Mouse (Mus musculus): ENCODE measurements around the gene Arf6. TPM values are rescaled to one million over a fixed set of nuclear protein-coding genes. Genes with fewer than 3 reads are reported as not detected.
"Not testable (repeated sequence)": the region's sequence is repeated elsewhere in the genome, so short reads cannot be mapped to it uniquely, and the experiment has no call there.

The Arf6 gene
- polyA plus RNA-seq, 1 experiment from 2014 or later: 51.6 TPM

DNA sequence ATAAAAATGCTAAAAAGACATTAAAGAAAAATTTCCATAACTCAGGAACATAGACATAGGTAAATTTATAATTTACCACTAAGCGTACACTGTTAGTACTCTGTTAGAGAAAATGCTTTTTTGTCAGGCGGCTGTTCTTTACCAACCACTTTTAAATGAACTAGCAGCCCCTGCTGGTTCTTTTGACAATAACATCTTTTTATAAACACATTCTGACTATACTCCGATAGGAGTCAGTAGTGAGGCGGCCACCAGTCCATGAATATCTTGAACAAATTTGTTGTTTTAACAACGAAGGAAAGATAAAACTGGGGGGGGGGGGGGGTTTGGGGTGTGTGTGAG is 11.3 kb upstream of the Arf6 start:
- DNase-seq (ENCODE audit: low spot score) (peak; percentile 53), ATAC-seq (ENCODE audit: insufficient number of reproducible peaks, low FRiP score, low TSS enrichment, low read depth) (no peak)
- no peak overlapping the region for H3K27ac ChIP-seq (replicated peaks; ENCODE audit: low read depth, low read length)
- no peaks in the 10 kb centered on the region for H3K9me3 ChIP-seq (ENCODE audit: control insufficient read depth, low read length)
- 15% methylated on average over 5 of the region's 5 CpGs for WGBS
- H3K36me3 ChIP-seq (ENCODE audit: control insufficient read depth, insufficient read depth, low read length): no peaks in the 10 kb centered on the region
- no peak overlapping the region for H3K9ac ChIP-seq (ENCODE audit: low read length)
- no peaks in the 10 kb centered on the region for H3K27me3 ChIP-seq (ENCODE audit: control insufficient read depth, insufficient read depth, low read length)
- H3K4me1 ChIP-seq (ENCODE audit: control insufficient read depth, insufficient read depth, low read length): no peaks in the 10 kb centered on the region; the same call in 1 of the 2 replicates
- H3K4me2 ChIP-seq (ENCODE audit: low read depth, severe bottlenecking): no peak overlapping the region
- no peak overlapping the region for H3K4me3 ChIP-seq (ENCODE audit: low read depth, low read length)

DNA sequence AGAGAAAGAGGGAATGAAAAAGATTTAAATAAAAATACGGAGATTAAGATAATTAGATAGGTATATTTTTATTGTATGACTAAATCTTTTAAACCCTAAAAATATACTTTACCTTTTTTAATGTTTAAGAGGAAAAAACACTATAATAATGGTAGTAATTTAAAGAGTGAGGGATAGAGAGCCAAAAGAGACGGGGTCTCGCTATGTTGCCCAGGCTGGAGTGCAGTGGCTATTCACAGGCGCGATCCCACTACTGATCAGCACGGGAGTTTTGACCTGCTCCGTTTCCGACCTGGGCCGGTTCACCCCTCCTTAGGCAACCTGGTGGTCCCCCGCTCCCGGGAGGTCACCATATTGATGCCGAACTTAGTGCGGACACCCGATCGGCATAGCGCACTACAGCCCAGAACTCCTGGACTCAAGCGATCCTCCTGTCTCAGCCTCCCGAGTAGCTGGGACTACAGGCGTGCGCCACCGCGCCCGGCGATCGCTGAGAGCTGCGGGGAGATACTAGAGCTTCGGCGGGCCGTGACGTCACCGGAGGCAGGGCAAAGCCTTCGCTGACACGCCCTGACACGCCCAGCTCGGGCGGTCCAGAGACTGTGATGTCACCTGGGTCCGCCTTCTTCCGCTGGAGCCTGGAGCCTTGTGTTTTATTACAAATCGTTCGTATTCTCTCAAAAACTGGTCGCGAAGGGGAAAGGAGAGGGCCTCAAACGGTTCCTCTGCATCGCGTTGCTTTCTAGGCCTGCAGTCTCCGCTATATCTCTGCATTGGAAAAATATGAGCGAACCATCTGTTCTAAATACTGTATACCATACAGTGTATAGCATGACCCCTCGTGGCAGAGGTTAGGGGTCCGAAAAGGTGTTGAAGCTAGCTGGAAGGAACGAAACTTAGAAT is 10.7 kb upstream of the Arf6 start:
- not testable (repeated sequence) for H3K36me3 ChIP-seq (ENCODE audit: control insufficient read depth, insufficient read depth, low read length); H3K27me3 ChIP-seq (ENCODE audit: control insufficient read depth, insufficient read depth, low read length); H3K9me3 ChIP-seq (ENCODE audit: control insufficient read depth, low read length); H3K4me1 ChIP-seq (ENCODE audit: control insufficient read depth, insufficient read depth, low read length)
- WGBS: under 1% methylated on average over 39 of the region's 50 CpGs
- H3K4me3 ChIP-seq (ENCODE audit: low read depth, low read length): peak overlapping the region; percentile 37
- peak overlapping the region; percentile 79 for H3K27ac ChIP-seq (replicated peaks; ENCODE audit: low read depth, low read length)
- ATAC-seq (ENCODE audit: insufficient number of reproducible peaks, low FRiP score, low TSS enrichment, low read depth) (peak; percentile 97), DNase-seq (ENCODE audit: low spot score) (peak; percentile 100)
- peak overlapping the region; percentile 57 for H3K4me2 ChIP-seq (ENCODE audit: low read depth, severe bottlenecking)
- H3K9ac ChIP-seq (ENCODE audit: low read length): peak overlapping the region; percentile 57

DNA sequence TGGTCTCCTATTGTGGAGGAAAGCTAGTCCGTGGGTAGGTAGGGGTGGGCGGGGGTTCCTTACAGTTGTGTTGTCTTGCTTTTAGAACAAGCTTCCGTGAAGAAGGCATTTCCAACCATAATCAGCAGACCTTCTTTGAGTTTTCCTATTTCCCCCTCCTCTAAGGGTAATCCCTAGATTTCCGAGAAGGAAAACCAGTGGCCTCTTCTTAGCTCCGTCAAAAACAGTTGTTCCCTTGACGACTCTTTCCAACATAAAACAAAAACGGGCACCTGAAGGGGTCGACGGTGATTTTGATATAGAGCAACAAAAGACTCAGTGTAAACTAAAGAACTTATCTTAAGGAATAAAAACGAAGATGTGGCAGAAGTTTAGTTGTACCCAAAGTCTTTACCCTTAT is 10.0 kb upstream of the Arf6 start:
- H3K9me3 ChIP-seq (ENCODE audit: control insufficient read depth, low read length): no peaks in the 10 kb centered on the region
- no peaks in the 10 kb centered on the region for H3K36me3 ChIP-seq (ENCODE audit: control insufficient read depth, insufficient read depth, low read length)
- no peaks in the 10 kb centered on the region; the same call in 1 of the 2 replicates for H3K4me1 ChIP-seq (ENCODE audit: control insufficient read depth, insufficient read depth, low read length)
- H3K4me2 ChIP-seq (ENCODE audit: low read depth, severe bottlenecking): peak overlapping the region; percentile 57
- peak overlapping the region; percentile 79 for H3K27ac ChIP-seq (replicated peaks; ENCODE audit: low read depth, low read length)
- no peak for ATAC-seq (ENCODE audit: insufficient number of reproducible peaks, low FRiP score, low TSS enrichment, low read depth)
- peak overlapping the region; percentile 37 for H3K4me3 ChIP-seq (ENCODE audit: low read depth, low read length)
- peak overlapping the region; percentile 57 for H3K9ac ChIP-seq (ENCODE audit: low read length)
- 6% methylated on average over 10 of the region's 10 CpGs for WGBS
- DNase-seq (ENCODE audit: low spot score): no peak
- no peaks in the 10 kb centered on the region for H3K27me3 ChIP-seq (ENCODE audit: control insufficient read depth, insufficient read depth, low read length)

DNA sequence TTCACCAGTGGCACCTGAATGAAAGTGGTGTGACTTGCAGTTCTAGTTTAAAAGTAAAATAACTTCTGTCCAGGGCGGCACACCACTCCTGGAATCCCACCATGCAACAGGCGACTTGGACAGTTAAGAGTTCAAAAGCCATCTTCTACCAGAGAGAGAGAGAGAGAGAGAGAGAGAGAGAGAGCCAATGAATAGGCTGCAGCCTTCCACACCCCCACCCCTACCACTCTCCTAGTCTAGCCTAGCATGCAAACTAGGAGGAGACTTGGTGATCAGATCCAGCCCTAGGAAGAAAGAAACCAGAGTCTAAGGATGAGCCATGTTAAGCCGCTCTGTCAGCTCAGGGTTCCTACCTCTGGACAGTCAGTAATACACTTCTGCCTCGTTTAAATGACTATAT is 9.6 kb upstream of the Arf6 start:
- no peaks in the 10 kb centered on the region; the same call in 1 of the 2 replicates for H3K4me1 ChIP-seq (ENCODE audit: control insufficient read depth, insufficient read depth, low read length)
- H3K27ac ChIP-seq (replicated peaks; ENCODE audit: low read depth, low read length): no peak overlapping the region
- H3K9ac ChIP-seq (ENCODE audit: low read length): no peak overlapping the region
- DNase-seq (ENCODE audit: low spot score) (no peak), ATAC-seq (ENCODE audit: insufficient number of reproducible peaks, low FRiP score, low TSS enrichment, low read depth) (no peak)
- no peaks in the 10 kb centered on the region for H3K9me3 ChIP-seq (ENCODE audit: control insufficient read depth, low read length)
- H3K4me2 ChIP-seq (ENCODE audit: low read depth, severe bottlenecking): peak overlapping the region; percentile 57; the same call in 1 of the 2 replicates
- H3K4me3 ChIP-seq (ENCODE audit: low read depth, low read length): no peak overlapping the region
- no peaks in the 10 kb centered on the region for H3K27me3 ChIP-seq (ENCODE audit: control insufficient read depth, insufficient read depth, low read length)
- no peaks in the 10 kb centered on the region for H3K36me3 ChIP-seq (ENCODE audit: control insufficient read depth, insufficient read depth, low read length)
- whole genome bisulfite sequencing: 51% methylated on average over 4 of the region's 4 CpGs

DNA sequence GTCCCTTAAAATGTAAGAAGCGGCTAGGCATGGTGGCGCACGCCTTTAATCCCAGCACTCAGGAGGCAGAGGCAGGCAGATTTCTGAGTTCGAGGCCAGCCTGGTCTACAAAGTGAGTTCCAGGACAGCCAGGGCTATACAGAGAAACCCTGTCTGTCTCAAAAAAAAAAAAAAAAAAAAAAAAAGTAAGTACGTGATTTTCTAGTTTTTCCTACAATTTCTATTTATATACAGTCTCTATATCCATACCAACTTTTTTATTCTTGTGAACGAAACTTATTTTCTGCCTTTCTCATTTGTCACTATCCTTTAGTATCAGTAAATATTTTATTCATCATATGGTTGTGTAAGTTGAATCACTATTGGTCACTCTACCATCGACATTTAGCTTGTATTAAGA is 8.8 kb upstream of the Arf6 start:
- H3K4me2 ChIP-seq (ENCODE audit: low read depth, severe bottlenecking); H3K4me1 ChIP-seq (ENCODE audit: control insufficient read depth, insufficient read depth, low read length); ATAC-seq (ENCODE audit: insufficient number of reproducible peaks, low FRiP score, low TSS enrichment, low read depth); H3K27ac ChIP-seq (replicated peaks; ENCODE audit: low read depth, low read length); DNase-seq (ENCODE audit: low spot score); H3K27me3 ChIP-seq (ENCODE audit: control insufficient read depth, insufficient read depth, low read length); H3K4me3 ChIP-seq (ENCODE audit: low read depth, low read length); H3K9me3 ChIP-seq (ENCODE audit: control insufficient read depth, low read length); H3K9ac ChIP-seq (ENCODE audit: low read length); H3K36me3 ChIP-seq (ENCODE audit: control insufficient read depth, insufficient read depth, low read length): not testable (repeated sequence)
- WGBS: 97% methylated on average over 7 of the region's 7 CpGs

DNA sequence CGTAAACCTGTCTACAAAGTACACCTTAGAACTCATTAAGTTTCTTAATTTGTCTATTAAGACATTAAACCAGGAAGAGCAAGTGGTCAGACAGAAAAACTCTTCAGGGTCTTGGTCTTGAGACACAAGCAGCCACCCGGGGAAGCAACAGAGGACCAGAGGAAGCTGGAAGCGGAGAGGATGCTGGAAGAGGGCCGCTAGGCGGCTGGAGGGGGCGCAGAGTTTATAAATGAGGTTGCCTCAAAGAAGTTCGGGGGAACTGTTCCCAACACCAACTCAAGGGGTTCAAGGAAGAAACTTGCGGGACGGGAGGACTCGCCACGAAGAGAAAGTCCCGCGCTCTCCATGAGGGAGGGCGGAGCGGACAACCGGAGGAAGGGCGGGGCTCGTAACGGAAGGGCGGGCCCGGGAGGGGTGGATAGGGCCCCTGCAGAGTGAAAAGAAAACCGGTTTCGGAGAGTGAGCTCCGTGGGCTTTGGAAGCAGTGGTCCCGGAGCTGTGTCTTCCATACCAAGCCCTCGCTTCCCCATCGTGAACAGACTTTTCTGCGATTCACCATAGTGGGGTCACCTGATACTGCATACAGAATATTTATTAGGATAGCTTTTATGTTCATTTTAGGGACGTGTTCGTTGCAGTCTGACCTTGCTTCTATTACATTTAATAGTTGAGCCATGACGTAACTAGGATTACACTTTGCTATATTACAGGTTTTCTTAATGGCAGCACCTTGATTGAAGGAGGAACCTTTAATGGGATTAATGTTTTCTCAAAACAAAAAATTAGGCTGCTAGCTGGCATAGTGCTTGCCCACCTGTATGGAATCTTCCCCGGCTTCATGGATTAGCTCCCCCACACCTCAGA is 7.8 kb upstream of the Arf6 start:
- H3K27me3 ChIP-seq (ENCODE audit: control insufficient read depth, insufficient read depth, low read length): no peaks in the 10 kb centered on the region

DNA sequence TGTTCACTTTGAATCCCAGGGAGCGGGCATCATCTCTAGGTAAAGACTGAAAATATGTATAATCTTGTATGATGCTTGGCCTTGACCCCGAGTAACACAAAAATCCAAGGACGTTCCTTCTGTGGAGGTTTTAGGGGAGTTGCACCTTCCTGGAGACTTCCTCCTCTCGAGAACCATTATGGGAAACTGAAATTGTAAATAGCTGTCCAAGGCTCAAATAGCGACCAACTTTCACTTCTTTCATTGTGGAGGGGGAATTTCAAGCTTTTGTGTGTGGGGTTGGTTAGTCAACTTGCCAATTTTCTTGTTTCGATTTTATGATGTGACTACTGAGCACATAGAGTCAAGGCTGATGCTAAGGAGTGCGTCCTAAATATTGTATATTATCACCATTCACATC is 6.2 kb upstream of the Arf6 start:
- Histone ChIP-seq H3K4me2 (ENCODE audit: low read depth, severe bottlenecking) (no peak overlapping the region), H3K27ac (replicated peaks; ENCODE audit: low read depth, low read length) (no peak overlapping the region), H3K9ac (ENCODE audit: low read length) (no peak overlapping the region), H3K27me3 (ENCODE audit: control insufficient read depth, insufficient read depth, low read length) (no peaks in the 10 kb centered on the region), H3K36me3 (ENCODE audit: control insufficient read depth, insufficient read depth, low read length) (no peaks in the 10 kb centered on the region), H3K4me1 (ENCODE audit: control insufficient read depth, insufficient read depth, low read length) (no peaks in the 10 kb centered on the region; the same call in 1 of the 2 replicates), H3K9me3 (ENCODE audit: control insufficient read depth, low read length) (no peaks in the 10 kb centered on the region), H3K4me3 (ENCODE audit: low read depth, low read length) (no peak overlapping the region)
- ATAC-seq (ENCODE audit: insufficient number of reproducible peaks, low FRiP score, low TSS enrichment, low read depth) (no peak), DNase-seq (ENCODE audit: low spot score) (no peak)
- 79% methylated on average over 7 of the region's 7 CpGs for WGBS

More for the DNA sequence above, 7.8 kb upstream of the Arf6 start:
- WGBS: 4% methylated on average over 32 of the region's 32 CpGs
- peak overlapping the region; percentile 61 for H3K4me2 ChIP-seq (ENCODE audit: low read depth, severe bottlenecking)
- peak; percentile 21; the same call in 1 of the 2 replicates for ATAC-seq (ENCODE audit: insufficient number of reproducible peaks, low FRiP score, low TSS enrichment, low read depth)
- H3K9ac ChIP-seq (ENCODE audit: low read length): peak overlapping the region; percentile 69
- H3K4me1 ChIP-seq (ENCODE audit: control insufficient read depth, insufficient read depth, low read length): no peaks in the 10 kb centered on the region; the same call in 1 of the 2 replicates
- H3K36me3 ChIP-seq (ENCODE audit: control insufficient read depth, insufficient read depth, low read length): no peaks in the 10 kb centered on the region
- no peaks in the 10 kb centered on the region for H3K9me3 ChIP-seq (ENCODE audit: control insufficient read depth, low read length)
- DNase-seq (ENCODE audit: low spot score): peak; percentile 78
- H3K4me3 ChIP-seq (ENCODE audit: low read depth, low read length): peak overlapping the region; percentile 47
- peak overlapping the region; percentile 65; the same call in 1 of the 2 replicates for H3K27ac ChIP-seq (replicated peaks; ENCODE audit: low read depth, low read length)

DNA sequence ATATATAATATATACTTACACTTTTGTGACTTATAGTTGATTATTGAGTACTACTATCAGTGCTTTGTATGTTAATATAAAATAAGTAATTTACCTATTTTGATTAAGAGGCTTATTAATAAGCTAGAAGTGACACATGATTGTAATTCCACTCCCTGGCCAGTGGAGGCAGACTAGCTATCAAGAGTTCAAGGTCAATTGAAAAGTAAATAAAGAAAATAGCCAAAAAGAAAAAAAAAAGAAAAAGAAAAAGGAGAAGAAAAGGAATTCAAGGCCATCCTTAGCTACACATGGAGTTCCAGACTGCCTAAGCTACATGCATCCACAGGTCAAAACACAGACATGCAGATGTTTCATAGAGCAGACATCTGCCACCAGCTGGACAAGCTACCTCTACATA is 5.5 kb upstream of the Arf6 start:
- no peak overlapping the region for H3K4me3 ChIP-seq (ENCODE audit: low read depth, low read length)
- H3K4me2 ChIP-seq (ENCODE audit: low read depth, severe bottlenecking): no peak overlapping the region
- H3K36me3 ChIP-seq (ENCODE audit: control insufficient read depth, insufficient read depth, low read length): no peaks in the 10 kb centered on the region
- H3K27me3 ChIP-seq (ENCODE audit: control insufficient read depth, insufficient read depth, low read length): no peaks in the 10 kb centered on the region
- no peaks in the 10 kb centered on the region for H3K9me3 ChIP-seq (ENCODE audit: control insufficient read depth, low read length)
- H3K9ac ChIP-seq (ENCODE audit: low read length): no peak overlapping the region
- ATAC-seq (ENCODE audit: insufficient number of reproducible peaks, low FRiP score, low TSS enrichment, low read depth): no peak
- no peak overlapping the region for H3K27ac ChIP-seq (replicated peaks; ENCODE audit: low read depth, low read length)
- DNase-seq (ENCODE audit: low spot score): no peak
- H3K4me1 ChIP-seq (ENCODE audit: control insufficient read depth, insufficient read depth, low read length): no peaks in the 10 kb centered on the region; the same call in 1 of the 2 replicates
